Comparison of ENCODE assay signal across 9 mouse cellular contexts in genomic region chr1:172549717-172550116, GRCm38 (mm10). TPM values are rescaled to one million over a fixed set of nuclear protein-coding genes. Genes with fewer than 3 reads are reported as not detected.
A peak's percentile ranks its signal among the peaks of the same experiment; 100 is the strongest.
DNase-seq lines count a peak whose midpoint lies in the region; ATAC-seq and TF ChIP-seq lines count a peak whose summit lies in the region.
"Had no signal": no experiment of that assay in that cellular context is flagged by ENCODE, and none has a peak within 500 bp of the region (broad histone marks: within the 10 kb centered on the region; RNA-seq: fewer than 3 reads in every experiment).

No protein-coding gene starts in this region.

- H3K4me3 ChIP-seq in lung, embryonic 14.5 days (ENCODE audit: low read depth, low read length): peak overlapping the region; percentile 34
- peak overlapping the region; percentile 47 for H3K4me3 ChIP-seq in forebrain, embryonic 12.5 days (replicated peaks)
- peak overlapping the region; percentile 37 for H3K4me3 ChIP-seq in limb, embryonic 15.5 days
- H3K4me3 ChIP-seq in olfactory bulb, adult 2 months (ENCODE audit: insufficient read depth, low read depth, low read length): 0 out of 2 replicates have a peak overlapping the region, but pooled peaks have one; percentile 24

- H3K9ac ChIP-seq in lung, embryonic 14.5 days: peak overlapping the region; percentile 38
- H3K9ac ChIP-seq in forebrain, embryonic 12.5 days: peak overlapping the region; percentile 53
- H3K9ac ChIP-seq in limb, embryonic 15.5 days: no peak overlapping the region

- WGBS in lung, embryonic 14.5 days: 6% methylated on average over 8 of the region's 8 CpGs
- 4% methylated on average over 8 of the region's 8 CpGs for WGBS in forebrain, embryonic 12.5 days
- WGBS in limb, embryonic 15.5 days: 4% methylated on average over 8 of the region's 8 CpGs
- 28% methylated on average over 8 of the region's 8 CpGs for WGBS in olfactory bulb, adult 2 months

- no peak for DNase-seq in lung, embryonic 14.5 days
- no peak for DNase-seq in lung, postnatal 4 days
- no peak for DNase-seq in right cerebral cortex, postnatal 4 days
- DNase-seq in gastrocnemius, adult 18-20 months (ENCODE audit: low spot score): no peak
- DNase-seq in frontal cortex, adult 2 months (ENCODE audit: extremely low spot score in 1 of 2, low spot score in 1 of 2): no peak

- no peak for TF ChIP-seq POLR2A in olfactory bulb, adult 2 months (IDR thresholded peaks at IDR 0.05; ENCODE audit: insufficient read depth, low read depth, low read length)

- ATAC-seq in lung, embryonic 14.5 days (ENCODE audit: insufficient read depth): no peak
- no peak for ATAC-seq in forebrain, embryonic 12.5 days (ENCODE audit: low FRiP score)
- no peak for ATAC-seq in limb, embryonic 15.5 days (ENCODE audit: insufficient number of reproducible peaks, low FRiP score, low TSS enrichment, low read depth)

- H3K4me2 ChIP-seq in lung, embryonic 14.5 days: peak overlapping the region; percentile 65
- H3K4me2 ChIP-seq in forebrain, embryonic 12.5 days: peak overlapping the region; percentile 71
- H3K4me2 ChIP-seq in limb, embryonic 15.5 days: peak overlapping the region; percentile 44

- H3K4me1 ChIP-seq in lung, embryonic 14.5 days (ENCODE audit: insufficient read depth): peaks cover 7% of the 10 kb centered on the region; the same call in 1 of the 2 replicates
- peaks cover 33% of the 10 kb centered on the region for H3K4me1 ChIP-seq in forebrain, embryonic 12.5 days
- peaks cover 23% of the 10 kb centered on the region for H3K4me1 ChIP-seq in limb, embryonic 15.5 days
- peaks cover 11% of the 10 kb centered on the region for H3K4me1 ChIP-seq in olfactory bulb, adult 2 months (ENCODE audit: control insufficient read depth, insufficient read depth, low read length)

- H3K36me3 ChIP-seq in lung, embryonic 14.5 days (ENCODE audit: insufficient read depth): no peaks in the 10 kb centered on the region
- no peaks in the 10 kb centered on the region for H3K36me3 ChIP-seq in forebrain, embryonic 12.5 days (replicated peaks)
- H3K36me3 ChIP-seq in limb, embryonic 15.5 days: no peaks in the 10 kb centered on the region

- H3K27ac ChIP-seq in lung, embryonic 14.5 days (ENCODE audit: low read depth): no peak overlapping the region
- no peak overlapping the region for H3K27ac ChIP-seq in forebrain, embryonic 12.5 days
- H3K27ac ChIP-seq in limb, embryonic 15.5 days: no peak overlapping the region
- H3K27ac ChIP-seq in olfactory bulb, adult 2 months (ENCODE audit: insufficient read depth, low read depth, low read length): no peak overlapping the region

- H3K27me3 ChIP-seq in lung, embryonic 14.5 days (ENCODE audit: insufficient read depth, low read length): 0 out of 2 replicates have a peak, but pooled peaks cover 3% of the 10 kb centered on the region
- peaks cover 7% of the 10 kb centered on the region; the same call in 1 of the 2 replicates for H3K27me3 ChIP-seq in forebrain, embryonic 12.5 days
- H3K27me3 ChIP-seq in limb, embryonic 15.5 days: no peaks in the 10 kb centered on the region; the same call in 1 of the 2 replicates

- TF ChIP-seq CTCF in lung, embryonic 14.5 days (IDR thresholded peaks at IDR 0.05; ENCODE audit: low read depth): no peak
- TF ChIP-seq CTCF in olfactory bulb, adult 2 months (IDR thresholded peaks at IDR 0.05; ENCODE audit: insufficient read depth, low read depth, low read length): no peak

- H3K9me3 ChIP-seq in lung, embryonic 14.5 days (ENCODE audit: low read depth, low read length): no peaks in the 10 kb centered on the region
- H3K9me3 ChIP-seq in forebrain, embryonic 12.5 days: no peaks in the 10 kb centered on the region
- H3K9me3 ChIP-seq in limb, embryonic 15.5 days: no peaks in the 10 kb centered on the region

RNA-seq across cellular contexts. Expression of gene Vsig8, which starts 6.0 kb away (rescaled TPM):
- 0.24 TPM in 1 of 2 replicates, not detected in the other for polyA plus RNA-seq in lung, embryonic 14.5 days (2014; fragmentation: Nextera tagmentation; extraction: Ambion mirVana)
- polyA plus RNA-seq in forebrain, embryonic 12.5 days (2016; fragmentation: Nextera tagmentation; extraction: Ambion mirVana): 0.28 TPM in 1 of 2 replicates, not detected in the other
- polyA plus RNA-seq in limb, embryonic 15.5 days (2015; fragmentation: Nextera tagmentation; extraction: Ambion mirVana): 3.7 and 3.8 TPM in 2 replicates
- polyA plus RNA-seq in olfactory bulb, adult 2 months (2012; ENCODE audit: insufficient read depth, insufficient read length, low replicate concordance, missing spikeins): not detected in 2 replicates
- not detected for total RNA-seq in gastrocnemius, adult 18-20 months (2021)
- polyA plus RNA-seq in frontal cortex, adult 2 months (2012; rRNA removed): 0.90 and 0.97 TPM in 2 replicates
- total RNA-seq: neutrophil, adult 5-6 weeks had no signal

RNA-seq across cellular contexts. Expression of gene Cfap45, which starts 29.1 kb away (rescaled TPM):
- 4.2 and 5.1 TPM in 2 replicates for polyA plus RNA-seq in lung, embryonic 14.5 days (2014; fragmentation: Nextera tagmentation; extraction: Ambion mirVana)
- 1.2 and 2.6 TPM in 2 replicates for polyA plus RNA-seq in forebrain, embryonic 12.5 days (2016; fragmentation: Nextera tagmentation; extraction: Ambion mirVana)
- 2.2 and 2.3 TPM in 2 replicates for polyA plus RNA-seq in limb, embryonic 15.5 days (2015; fragmentation: Nextera tagmentation; extraction: Ambion mirVana)
- polyA plus RNA-seq in olfactory bulb, adult 2 months (2012; ENCODE audit: insufficient read depth, insufficient read length, low replicate concordance, missing spikeins): not detected in 2 replicates
- under 1 TPM in 1 of 2 experiments, not detected in 1; 0.47 TPM for total RNA-seq in gastrocnemius, adult 18-20 months (2021)
- polyA plus RNA-seq in frontal cortex, adult 2 months (2012; rRNA removed): 3.4 and 4.5 TPM in 2 replicates

RNA-seq across cellular contexts. Expression of gene Slamf8, which starts 40.7 kb away (rescaled TPM):
- polyA plus RNA-seq in lung, embryonic 14.5 days (2014; fragmentation: Nextera tagmentation; extraction: Ambion mirVana): not detected in 2 replicates
- polyA plus RNA-seq in forebrain, embryonic 12.5 days (2016; fragmentation: Nextera tagmentation; extraction: Ambion mirVana): not detected in 2 replicates
- polyA plus RNA-seq in limb, embryonic 15.5 days (2015; fragmentation: Nextera tagmentation; extraction: Ambion mirVana): 0.11 and 0.12 TPM in 2 replicates
- polyA plus RNA-seq in olfactory bulb, adult 2 months (2012; ENCODE audit: insufficient read depth, insufficient read length, low replicate concordance, missing spikeins): not detected in 2 replicates
- under 1 TPM; 0.18 to 0.24 TPM for total RNA-seq in gastrocnemius, adult 18-20 months (2021)
- polyA plus RNA-seq in frontal cortex, adult 2 months (2012; rRNA removed): 0.28 and 0.44 TPM in 2 replicates

RNA-seq across cellular contexts. Expression of gene Tagln2, which starts 49.9 kb away (rescaled TPM):
- polyA plus RNA-seq in lung, embryonic 14.5 days (2014; fragmentation: Nextera tagmentation; extraction: Ambion mirVana): 395 and 407 TPM in 2 replicates
- 40.0 and 45.7 TPM in 2 replicates for polyA plus RNA-seq in forebrain, embryonic 12.5 days (2016; fragmentation: Nextera tagmentation; extraction: Ambion mirVana)
- polyA plus RNA-seq in limb, embryonic 15.5 days (2015; fragmentation: Nextera tagmentation; extraction: Ambion mirVana): 233 and 277 TPM in 2 replicates
- polyA plus RNA-seq in olfactory bulb, adult 2 months (2012; ENCODE audit: insufficient read depth, insufficient read length, low replicate concordance, missing spikeins): not detected in 2 replicates
- 10 to 100 TPM; 14.0 to 28.7 TPM for total RNA-seq in gastrocnemius, adult 18-20 months (2021)
- polyA plus RNA-seq in frontal cortex, adult 2 months (2012; rRNA removed): 19.1 and 19.9 TPM in 2 replicates

RNA-seq across cellular contexts. Expression of gene Fcrl6, which starts 52.6 kb away (rescaled TPM):
- polyA plus RNA-seq in lung, embryonic 14.5 days (2014; fragmentation: Nextera tagmentation; extraction: Ambion mirVana): not detected in 2 replicates
- 0.24 TPM in 1 of 2 replicates, not detected in the other for polyA plus RNA-seq in forebrain, embryonic 12.5 days (2016; fragmentation: Nextera tagmentation; extraction: Ambion mirVana)
- 0.27 and 0.52 TPM in 2 replicates for polyA plus RNA-seq in limb, embryonic 15.5 days (2015; fragmentation: Nextera tagmentation; extraction: Ambion mirVana)
- not detected in 2 replicates for polyA plus RNA-seq in olfactory bulb, adult 2 months (2012; ENCODE audit: insufficient read depth, insufficient read length, low replicate concordance, missing spikeins)
- total RNA-seq in gastrocnemius, adult 18-20 months (2021): not detected
- polyA plus RNA-seq in frontal cortex, adult 2 months (2012; rRNA removed): 0.06 and 0.13 TPM in 2 replicates
